Mouse (Mus musculus): ENCODE data around the gene Spryd3. TPM values are rescaled to one million over a fixed set of nuclear protein-coding genes. Genes with fewer than 3 reads are reported as not detected.
"Not testable (repeated sequence)": the region's sequence is repeated elsewhere in the genome, so short reads cannot be mapped to it uniquely, and the experiment has no call there.

Gene Spryd3
- total RNA-seq (2021): 100 to 1,000 TPM; 148 to 163 TPM
- long read RNA-seq, transcript Spryd3-203 (11 exons, 2,456 nt): major isoform, 95 of 116 reads
- long read RNA-seq, partial matches to known transcripts: 10 of 116 reads
- long read RNA-seq, other reads (novel, unspliced or antisense): 11 of 116 reads

DNA sequence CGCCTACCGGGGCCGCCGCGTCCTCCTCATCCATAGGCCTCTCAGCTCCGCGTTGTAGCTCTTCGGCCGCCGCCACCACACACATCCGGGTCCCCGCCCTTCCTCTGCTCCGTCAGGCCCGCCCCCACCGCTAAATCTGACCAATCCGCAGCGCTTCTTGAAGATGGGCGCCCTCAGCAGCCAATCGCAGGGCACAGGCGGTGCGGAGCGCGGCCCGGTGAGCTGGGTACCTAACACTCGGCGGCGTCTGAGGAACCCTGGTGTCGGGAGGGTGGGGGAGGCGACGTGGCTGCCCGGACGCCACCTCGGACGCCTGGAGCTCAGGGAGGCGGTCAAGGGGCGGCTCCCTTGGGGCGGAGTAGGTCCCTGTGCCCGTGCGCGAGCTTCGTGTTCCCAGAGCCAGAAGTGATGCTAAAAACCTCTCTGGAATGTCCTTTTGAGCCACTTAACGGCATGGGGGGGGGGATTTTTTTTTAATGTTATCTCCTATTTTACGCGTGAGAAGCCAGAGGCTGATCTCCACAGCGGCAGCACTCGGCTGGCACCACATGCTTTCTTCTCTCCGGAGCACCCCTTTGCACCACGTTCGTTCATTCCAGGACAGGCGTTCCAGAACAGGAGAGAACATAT, at the start of gene Spryd3:
TSS of gene Spryd3 (minus strand) at position 106 of the 630 bp plus-strand sequence.
- DNase-seq (ENCODE audit: low spot score in 2 of 2): peak; percentile 99 to 100

- DNase-seq (ENCODE audit: low spot score in 2 of 2): no peak
These were observed 47.0 kb upstream of the Spryd3 start for GRCm38 (mm10) chr15:102183076-102183475.

- no peak for DNase-seq (ENCODE audit: low spot score in 2 of 2)
These were observed 43.9 kb upstream of the Spryd3 start for GRCm38 (mm10) chr15:102179924-102180323.

- no peak for DNase-seq (ENCODE audit: low spot score in 2 of 2)
These were observed 43.1 kb upstream of the Spryd3 start for GRCm38 (mm10) chr15:102179106-102179505.

DNA sequence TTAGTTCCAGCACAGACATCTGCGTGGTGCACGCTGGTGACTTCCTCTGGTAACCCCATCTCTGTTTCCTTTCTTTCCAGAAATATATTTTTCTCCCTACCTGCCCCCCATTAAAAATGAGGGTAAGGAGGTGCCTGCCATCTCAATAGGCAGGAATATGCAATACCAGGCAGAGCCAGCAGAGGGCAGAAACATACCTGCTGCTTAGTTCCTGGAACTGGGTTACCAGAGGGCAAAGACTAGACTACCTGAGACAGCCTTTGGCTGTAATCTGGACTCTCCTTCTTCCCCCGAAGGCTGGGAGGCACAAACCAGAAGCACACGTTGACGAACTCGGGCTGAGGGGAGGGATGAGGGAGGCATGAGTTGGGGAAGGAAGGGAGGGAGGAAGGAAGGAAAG, 42.2 kb upstream of the Spryd3 start:
- peak; percentile 83 for DNase-seq (ENCODE audit: low spot score in 2 of 2)

- no peak for DNase-seq (ENCODE audit: low spot score in 2 of 2)
These were observed 41.4 kb upstream of the Spryd3 start for GRCm38 (mm10) chr15:102177417-102177816.

- no peak for DNase-seq (ENCODE audit: low spot score in 2 of 2)
These were observed 40.7 kb upstream of the Spryd3 start for GRCm38 (mm10) chr15:102176571-102177316.

DNA sequence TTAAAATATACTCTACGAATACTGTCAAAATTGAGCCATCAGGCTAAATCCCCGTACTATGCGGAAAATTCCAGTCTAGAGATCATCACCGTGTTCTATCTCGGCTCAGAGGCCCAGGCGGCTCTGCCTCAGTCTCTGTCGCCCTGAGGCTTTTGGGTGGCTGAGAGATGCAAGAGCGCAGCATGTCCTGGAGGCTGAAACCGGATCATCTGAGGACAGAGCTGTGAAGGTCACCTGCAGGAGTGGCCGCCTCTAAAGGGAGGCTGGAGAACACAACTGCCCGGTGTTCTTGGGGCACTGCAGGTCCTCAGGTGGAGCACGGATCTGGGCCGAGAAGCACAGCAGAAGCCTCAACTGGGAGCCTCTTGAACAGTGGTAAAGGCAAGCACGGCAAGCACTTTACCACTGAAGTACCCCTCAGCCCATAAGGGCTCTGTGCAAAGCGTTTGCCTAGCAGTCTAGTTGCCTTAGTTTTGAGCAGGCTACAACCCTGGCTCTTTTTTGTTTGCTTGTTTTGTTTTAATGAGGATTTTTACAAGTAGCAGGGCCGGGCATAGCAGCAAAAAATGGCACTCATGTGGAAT, 39.8 kb upstream of the Spryd3 start:
- no peak for DNase-seq (ENCODE audit: low spot score in 2 of 2)

DNA sequence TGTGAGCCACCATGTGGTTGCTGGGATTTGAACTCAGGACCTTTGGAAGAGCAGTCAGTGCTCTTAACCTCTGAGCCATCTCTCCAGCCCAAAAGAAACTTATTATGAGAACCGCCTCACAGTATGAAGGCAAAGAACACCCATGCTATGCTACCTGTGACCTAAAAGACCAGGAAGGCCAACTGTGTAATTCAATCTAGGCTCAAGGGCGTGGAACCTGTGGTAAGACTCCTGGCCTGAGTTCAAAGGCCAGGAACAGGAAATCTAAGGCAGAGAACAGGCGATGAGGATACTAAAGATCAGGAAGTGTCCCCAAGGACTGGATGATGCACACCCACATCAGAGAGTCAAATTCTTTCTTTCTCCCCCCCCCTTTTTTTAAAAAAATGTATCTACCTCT, 37.5 kb upstream of the Spryd3 start:
- DNase-seq (ENCODE audit: low spot score in 2 of 2): no peak

DNA sequence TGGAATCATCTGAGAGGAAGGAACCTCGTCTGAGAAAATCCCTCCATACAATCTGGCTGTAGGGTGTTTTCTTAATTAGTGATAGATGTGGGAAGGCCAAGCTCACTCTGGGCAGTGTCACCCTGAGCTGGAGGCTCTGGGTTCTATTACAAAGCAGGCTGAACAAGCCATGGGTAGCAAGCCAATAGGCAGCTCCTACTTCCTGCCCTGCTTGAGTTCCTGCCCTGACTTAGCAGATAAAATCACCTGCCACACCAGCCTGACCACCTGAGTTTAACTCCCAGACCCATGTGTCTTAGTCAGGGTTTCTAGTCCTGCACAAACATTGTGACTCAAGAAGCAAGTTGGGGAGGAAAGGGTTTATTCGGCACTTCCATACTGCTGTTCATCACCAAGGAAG, 33.0 kb upstream of the Spryd3 start:
- DNase-seq (ENCODE audit: low spot score in 2 of 2): no peak

GRCm38 (mm10) chr15:102167620-102168021, 31.6 kb upstream of the Spryd3 start:
- DNase-seq (ENCODE audit: low spot score in 2 of 2): no peak

DNA sequence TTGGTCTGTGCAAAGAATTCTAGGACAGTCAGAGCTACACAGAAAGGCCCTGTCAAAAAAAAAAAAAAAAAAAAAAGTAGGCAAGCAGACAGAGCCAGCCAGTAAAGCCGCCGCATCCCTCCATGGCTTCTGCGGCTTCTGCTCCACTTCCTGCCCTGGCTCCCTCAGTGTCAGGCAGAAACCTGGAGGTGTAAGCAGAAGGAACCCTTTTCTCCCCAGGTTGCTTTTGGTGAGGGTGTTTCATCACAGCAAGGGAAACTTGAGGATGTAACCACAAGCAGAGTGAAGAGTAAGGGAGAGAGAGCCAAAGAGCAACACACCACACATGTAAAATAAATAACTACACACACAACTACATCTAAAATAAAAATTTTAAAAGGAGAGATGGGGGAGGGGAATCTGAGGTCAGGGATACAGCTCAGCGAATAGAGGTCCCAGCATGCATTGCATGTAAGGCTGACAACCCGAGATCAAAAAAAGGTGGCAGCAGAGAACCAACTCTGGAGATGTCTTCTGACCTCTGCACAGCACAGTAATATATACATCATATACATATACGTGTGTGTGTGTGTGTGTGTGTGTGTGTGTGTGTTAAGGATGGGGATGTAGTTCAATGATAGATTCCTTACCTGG, 29.6 kb upstream of the Spryd3 start:
- no peak for DNase-seq (ENCODE audit: low spot score in 2 of 2)

DNA sequence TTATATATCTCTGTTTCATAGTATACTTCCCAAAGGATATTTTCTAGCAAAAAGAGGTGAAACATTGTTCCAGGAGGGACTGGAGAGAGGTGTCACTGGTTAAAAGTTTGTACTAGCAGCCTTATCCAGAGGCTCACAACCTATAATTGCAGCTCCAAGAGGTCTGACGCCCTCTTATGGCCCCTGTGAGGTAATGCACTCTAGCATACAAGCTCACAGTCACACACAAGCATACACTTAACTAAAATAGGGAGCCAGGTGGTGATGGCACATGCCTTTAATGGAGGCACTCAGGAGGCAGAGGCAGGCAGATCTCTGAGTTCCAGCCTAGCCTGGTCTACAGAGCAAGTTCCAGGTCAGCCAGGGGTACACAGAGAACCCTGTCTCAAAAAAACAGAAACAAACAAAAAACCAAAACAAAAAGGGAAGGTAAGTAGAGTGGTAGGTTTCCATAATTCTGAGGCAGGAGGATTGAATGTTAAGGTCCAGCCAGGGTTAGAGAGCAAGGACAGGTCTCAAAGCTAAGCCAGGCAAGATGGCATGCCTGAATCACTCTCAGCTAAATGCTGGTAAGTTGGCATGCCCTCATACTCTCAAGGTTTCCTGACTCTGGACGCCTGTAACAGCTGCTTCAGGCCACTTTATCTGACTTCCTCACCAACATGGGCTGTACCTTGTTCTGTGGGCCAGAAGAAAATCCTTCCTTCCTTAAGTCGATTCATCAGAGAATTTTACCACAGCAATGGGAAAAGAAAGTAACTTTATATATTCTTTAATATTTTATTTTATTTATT, 28.1 kb upstream of the Spryd3 start:
- DNase-seq (ENCODE audit: low spot score in 2 of 2): no peak

GRCm38 (mm10) chr15:102160415-102161060, 24.5 kb upstream of the Spryd3 start:
- DNase-seq (ENCODE audit: low spot score in 2 of 2): no peak

DNA sequence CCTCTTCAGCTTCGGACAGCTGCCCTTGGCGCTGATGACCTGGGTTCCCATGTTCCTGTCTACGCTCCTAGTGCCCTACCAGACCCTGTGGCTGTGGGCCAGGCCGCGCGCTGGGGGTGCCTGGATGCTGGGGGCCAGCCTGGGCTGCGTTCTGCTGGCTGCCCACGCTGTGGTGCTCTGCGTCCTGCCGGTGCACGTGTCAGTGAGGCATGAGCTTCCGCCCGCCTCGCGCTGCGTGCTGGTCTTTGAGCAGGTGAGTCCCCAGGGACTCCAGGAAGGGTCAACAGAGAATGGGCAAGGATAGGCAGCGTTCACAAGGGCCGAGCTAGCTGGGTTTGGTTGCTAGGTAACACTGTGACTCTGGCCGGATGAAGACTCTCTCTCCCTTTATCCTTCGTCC, 20.8 kb upstream of the Spryd3 start:
- no peak for DNase-seq (ENCODE audit: low spot score in 2 of 2)

DNA sequence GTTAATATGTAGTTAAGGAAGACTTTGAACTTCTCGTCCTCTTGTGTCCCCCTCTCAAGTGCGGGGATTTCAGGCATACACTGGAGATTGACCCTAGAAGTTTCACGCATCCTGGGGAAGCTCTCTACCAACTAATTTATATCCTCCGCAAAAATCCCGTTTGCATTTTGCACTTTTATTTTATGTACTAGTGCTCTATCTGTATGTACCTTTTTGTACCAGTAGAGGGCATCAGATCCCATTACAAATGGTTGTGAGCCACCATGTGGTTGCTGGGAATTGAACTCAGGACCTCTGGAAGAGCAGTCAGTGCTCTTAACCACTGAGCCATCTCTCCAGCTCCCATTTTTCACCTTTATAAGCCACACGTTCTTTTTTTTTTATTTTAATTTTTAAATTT, 19.0 kb upstream of the Spryd3 start:
- not testable (repeated sequence) for DNase-seq (ENCODE audit: low spot score in 2 of 2)

- no peak for DNase-seq (ENCODE audit: low spot score in 2 of 2)
These were observed 16.6 kb upstream of the Spryd3 start for GRCm38 (mm10) chr15:102152646-102153045.

GRCm38 (mm10) chr15:102150301-102151135, 14.5 kb upstream of the Spryd3 start, which contains the start of gene Soat2:
Soat2 (plus strand) TSS chr15:102150526.
- DNase-seq (ENCODE audit: low spot score in 2 of 2): no peak

- no peak for DNase-seq (ENCODE audit: low spot score in 2 of 2)
These were observed 13.5 kb upstream of the Spryd3 start for GRCm38 (mm10) chr15:102149561-102149960.
